Mouse (Mus musculus) B cell, adult 2 months (primary cell): Measurements from ENCODE around the gene Ptger1.

Experiments
- DNase-seq, 2 experiments: peaks; one replicate each; pipeline ENCODE4 v3.0.0; 2022

Ptger1 gene

GRCm38 (mm10) chr8:83665969-83666865 lies at the start of gene Ptger1:
TSS of gene Ptger1 (plus strand) at chr8:83666678.
- DNase-seq = no peak

- DNase-seq = no peak
Observed at GRCm38 (mm10) chr8:83617111-83617510, 49.4 kb upstream of the Ptger1 start.

GRCm38 (mm10) chr8:83618566-83618965 lies 47.9 kb upstream of the Ptger1 start:
- no peak for DNase-seq

- DNase-seq = no peak
Observed at GRCm38 (mm10) chr8:83619568-83620285, 46.8 kb upstream of the Ptger1 start.

- no peak for DNase-seq
Observed at GRCm38 (mm10) chr8:83621691-83622388, 44.6 kb upstream of the Ptger1 start.

GRCm38 (mm10) chr8:83622389-83622989 lies 44.0 kb upstream of the Ptger1 start:
- DNase-seq = peak; percentile 88 to 90

- DNase-seq = no peak
Observed at GRCm38 (mm10) chr8:83623549-83623948, 42.9 kb upstream of the Ptger1 start.

- DNase-seq = no peak
Observed at GRCm38 (mm10) chr8:83624739-83625138, 41.7 kb upstream of the Ptger1 start.

- DNase-seq = no peak
Observed at GRCm38 (mm10) chr8:83625676-83626299, 40.7 kb upstream of the Ptger1 start.

- DNase-seq = no peak
Observed at GRCm38 (mm10) chr8:83632083-83632707, 34.3 kb upstream of the Ptger1 start.

- no peak for DNase-seq
Observed at GRCm38 (mm10) chr8:83638856-83639255, 27.6 kb upstream of the Ptger1 start.

- DNase-seq = no peak
Observed at GRCm38 (mm10) chr8:83639649-83640048, 26.8 kb upstream of the Ptger1 start.

- DNase-seq = no peak
Observed at GRCm38 (mm10) chr8:83647511-83647910, 19.0 kb upstream of the Ptger1 start.

GRCm38 (mm10) chr8:83648031-83648430 lies 18.4 kb upstream of the Ptger1 start:
- DNase-seq = no peak

GRCm38 (mm10) chr8:83649699-83650098 lies 16.8 kb upstream of the Ptger1 start:
- no peak for DNase-seq

- peak; percentile 94 to 96 for DNase-seq
Observed at GRCm38 (mm10) chr8:83652030-83652743, 14.3 kb upstream of the Ptger1 start, which contains the start of gene Gipc1. TSS of gene Gipc1 (plus strand) at chr8:83652677.

GRCm38 (mm10) chr8:83652744-83653661 lies 13.5 kb upstream of the Ptger1 start:
- peak in 1 of 2 experiments; percentile 47 for DNase-seq

- no peak for DNase-seq
Observed at GRCm38 (mm10) chr8:83653662-83654017, 12.8 kb upstream of the Ptger1 start.

GRCm38 (mm10) chr8:83654725-83655124 lies 11.8 kb upstream of the Ptger1 start:
- DNase-seq = no peak

- no peak for DNase-seq
Observed at GRCm38 (mm10) chr8:83656043-83656442, 10.4 kb upstream of the Ptger1 start.
